Mouse (Mus musculus) neutrophil, adult 83 days (primary cell): ENCODE results near the gene Krtap5-4. TPM values are rescaled to one million over a fixed set of nuclear protein-coding genes. Genes with fewer than 3 reads are reported as not detected.

Source experiments
- total RNA-seq, 2 experiments: library from RNA; stranded (reverse); gene quantifications; one replicate each; pipeline ENCODE4 v1.2.4; 2023

Gene Krtap5-4
- total RNA-seq: not detected

DNA sequence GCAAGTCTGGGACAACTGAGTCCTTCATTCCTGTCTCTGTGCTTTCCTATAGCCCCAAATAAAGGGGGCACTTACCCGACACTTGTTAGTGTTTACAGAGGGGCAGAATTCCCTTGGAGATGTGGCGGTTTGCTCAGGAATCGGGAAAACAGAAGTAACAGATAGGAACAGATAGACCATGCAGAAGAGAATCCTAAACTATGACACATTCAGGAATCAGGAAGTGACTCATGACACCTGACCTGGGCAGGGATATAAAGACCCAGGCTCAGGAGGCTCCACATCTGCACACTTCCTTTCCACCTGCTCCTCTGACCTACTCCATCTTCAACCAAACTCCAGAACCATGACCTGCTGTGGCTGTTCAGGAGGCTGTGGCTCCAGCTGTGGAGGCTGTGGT is at the start of gene Krtap5-4:
Gene Krtap5-4, plus strand, starts transcription at position 301 of the 400 bp plus-strand sequence.

DNA sequence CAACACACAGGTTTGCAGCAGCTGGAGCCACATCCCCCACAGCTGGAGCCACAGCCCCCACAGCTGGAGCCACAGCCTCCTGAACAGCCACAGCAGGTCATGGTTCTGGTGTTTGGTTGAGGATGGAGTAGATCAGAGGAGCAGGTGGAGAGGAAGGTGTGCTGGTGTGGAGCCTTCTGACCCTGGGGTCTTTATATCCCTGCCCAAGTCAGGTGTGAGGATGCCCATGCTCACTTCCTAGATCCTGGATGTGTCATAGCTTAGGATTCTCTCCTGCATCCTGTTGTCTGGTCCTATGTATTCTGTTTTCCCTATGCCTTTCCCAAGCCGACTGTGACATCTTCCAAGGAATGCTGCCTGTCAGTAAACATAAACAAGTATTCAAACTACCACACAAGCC is 45.1 kb upstream of the Krtap5-4 start, which contains the start of gene Gm2431:
Gene Gm2431, minus strand, starts transcription at position 101 of the 400 bp plus-strand sequence.

DNA sequence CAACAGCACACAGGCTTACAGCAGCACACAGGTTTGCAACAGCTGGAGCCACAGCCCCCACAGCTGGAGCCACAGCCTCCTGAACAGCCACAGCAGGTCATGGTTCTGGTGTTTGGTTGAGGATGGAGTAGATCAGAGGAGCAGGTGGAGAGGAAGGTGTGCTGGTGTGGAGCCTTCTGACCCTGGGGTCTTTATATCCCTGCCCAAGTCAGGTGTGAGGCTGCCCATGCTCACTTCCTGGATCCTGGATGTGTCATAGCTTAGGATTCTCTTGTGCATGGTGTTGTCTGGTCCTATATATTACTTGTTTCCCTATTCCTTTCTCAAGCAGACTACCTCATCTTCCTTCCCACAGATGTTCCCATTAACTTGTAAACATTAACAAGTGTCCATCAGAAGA is 29.1 kb upstream of the Krtap5-4 start, which contains the start of gene Gm4559:
Gene Gm4559, minus strand, starts transcription at position 101 of the 400 bp plus-strand sequence.

DNA sequence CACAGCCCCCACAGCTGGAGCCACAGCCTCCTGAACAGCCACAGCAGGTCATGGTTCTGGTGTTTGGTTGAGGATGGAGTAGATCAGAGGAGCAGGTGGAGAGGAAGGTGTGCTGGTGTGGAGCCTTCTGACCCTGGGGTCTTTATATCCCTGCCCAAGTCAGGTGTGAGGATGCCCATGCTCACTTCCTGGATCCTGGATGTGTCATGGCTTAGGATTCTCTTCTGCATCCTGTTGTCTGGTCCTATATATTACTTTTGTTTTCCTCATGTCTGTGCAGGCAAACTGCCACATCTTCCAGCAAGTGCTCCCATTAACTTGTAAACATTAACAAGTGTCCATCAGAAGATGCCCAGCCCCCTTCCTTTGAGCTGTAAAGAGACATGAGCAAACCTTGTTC is 6.3 kb upstream of the Krtap5-4 start, which contains the start of gene Krtap5-1:
Gene Krtap5-1, minus strand, starts transcription at position 101 of the 400 bp plus-strand sequence.

Other genes starting within 250 kb of the Krtap5-4 start
- 10 to 100 TPM; 30.0 to 32.4 TPM for gene Mob2, start 242.5 kb upstream of the Krtap5-4 start, total RNA-seq
- 1 to 10 TPM in 1 of 2 experiments, under 1 TPM in 1; 0.82 to 1.6 TPM for gene Dusp8, start 207.7 kb upstream of the Krtap5-4 start, total RNA-seq
- gene Gm45618, start 182.8 kb upstream of the Krtap5-4 start, total RNA-seq: not detected
- gene Gm39115, start 167.5 kb upstream of the Krtap5-4 start, total RNA-seq: not detected
- gene Gm45337, start 158.9 kb upstream of the Krtap5-4 start, total RNA-seq: not detected
- gene Gm29735, start 146.4 kb upstream of the Krtap5-4 start, total RNA-seq: not detected
- not detected for gene Gm4553, start 137.8 kb upstream of the Krtap5-4 start, total RNA-seq
- not detected for gene Krtap5-2, start 127.5 kb upstream of the Krtap5-4 start, total RNA-seq
- gene Gm10153, start 113.2 kb upstream of the Krtap5-4 start, total RNA-seq: not detected
- not detected for gene Krtap5-3, start 102.2 kb upstream of the Krtap5-4 start, total RNA-seq
- gene Gm7579, start 91.7 kb upstream of the Krtap5-4 start, total RNA-seq: not detected
- gene Krtap5-5, start 73.6 kb upstream of the Krtap5-4 start, total RNA-seq: not detected
- gene Gm40460, start 62.5 kb upstream of the Krtap5-4 start, total RNA-seq: not detected
- gene Gm2431, start 45.2 kb upstream of the Krtap5-4 start, total RNA-seq: not detected
- gene Gm4559, start 29.2 kb upstream of the Krtap5-4 start, total RNA-seq: not detected
- not detected for gene Krtap5-1, start 6.4 kb upstream of the Krtap5-4 start, total RNA-seq
- 10 to 100 TPM; 19.6 to 21.5 TPM for gene Ifitm10, start 70.2 kb downstream of the Krtap5-4 start, total RNA-seq
- gene Gm49369, start 79.1 kb downstream of the Krtap5-4 start, total RNA-seq: 1 to 10 TPM; 3.8 to 3.9 TPM
- gene Ctsd, start 84.5 kb downstream of the Krtap5-4 start, total RNA-seq: 100 to 1,000 TPM; 780 to 782 TPM
- gene Syt8, start 131.3 kb downstream of the Krtap5-4 start, total RNA-seq: 10 to 100 TPM in 1 of 2 experiments, 1 to 10 TPM in 1; 5.1 to 10.5 TPM
- 1 to 10 TPM; 5.9 to 7.9 TPM for gene Tnni2, start 138.3 kb downstream of the Krtap5-4 start, total RNA-seq
- gene Lsp1, start 157.3 kb downstream of the Krtap5-4 start, total RNA-seq: 1,000 to 10,000 TPM; 1,349 to 1,491 TPM
- gene Tnnt3, start 195.3 kb downstream of the Krtap5-4 start, total RNA-seq: 10 to 100 TPM; 17.8 to 18.5 TPM
- 1 to 10 TPM; 1.1 TPM for gene Mrpl23, start 229.1 kb downstream of the Krtap5-4 start, total RNA-seq